Mouse (Mus musculus) heart, embryonic 14.5 days (tissue): ENCODE results near the gene Hist4h4. TPM values are rescaled to one million over a fixed set of nuclear protein-coding genes. Genes with fewer than 3 reads are reported as not detected.

ENCODE experiments used
- ATAC-seq: fragments of 200-750 bp; cut with Nextera tagmentation; 2 replicates; pipeline ENCODE4 v1.8.0; 2017; ENCODE audit warnings: low read depth, moderate TSS enrichment; ENCODE audit not compliant: insufficient number of reproducible peaks, insufficient read depth, low FRiP score
- H3K27ac ChIP-seq, 2 experiments: fragments of 200-500 bp in 1 of 2; fragments of 300-500 bp in 1 of 2; sonication (generic) in 1 of 2; replicated peaks in 1 of 2; 2 replicates each; pipeline ENCODE4 v1.5.1; 2012 to 2014; ENCODE audit warnings: low read depth in 2 of 2, low read length in 2 of 2, control low read depth in 1 of 2, mild to moderate bottlenecking in 1 of 2, mixed read lengths in 1 of 2; ENCODE audit not compliant: control insufficient read depth in 1 of 2, insufficient read depth in 1 of 2
- H3K27me3 ChIP-seq: fragments of 300-500 bp; sonication (generic); 2 replicates; pipeline ENCODE4 v1.6.1; 2014; ENCODE audit warnings: mild to moderate bottlenecking, low read length, control low read depth; ENCODE audit not compliant: control insufficient read depth, insufficient read depth
- H3K36me3 ChIP-seq: fragments of 300-500 bp; sonication (generic); 2 replicates; pipeline ENCODE4 v1.6.1; 2014; ENCODE audit warnings: mild to moderate bottlenecking, control low read depth, low read length, mixed read lengths; ENCODE audit not compliant: control insufficient read depth, insufficient read depth
- H3K4me1 ChIP-seq, 2 experiments: fragments of 200-500 bp in 1 of 2; fragments of 300-500 bp in 1 of 2; sonication (generic) in 1 of 2; 2 replicates each; pipeline ENCODE4 v1.6.1; 2012 to 2014; ENCODE audit warnings: low read length in 2 of 2, control low read depth in 1 of 2, mixed read lengths in 1 of 2; ENCODE audit not compliant: control insufficient read depth in 2 of 2, insufficient read depth in 2 of 2
- H3K4me2 ChIP-seq: fragments of 300-500 bp; sonication (generic); 2 replicates; pipeline ENCODE4 v1.6.1; 2014; ENCODE audit warnings: mild to moderate bottlenecking, low read length
- H3K4me3 ChIP-seq, 2 experiments: fragments of 200-500 bp in 1 of 2; fragments of 300-500 bp in 1 of 2; sonication (generic) in 1 of 2; 2 replicates each; pipeline ENCODE4 v1.5.1; 2012 to 2014; ENCODE audit warnings: low read length in 2 of 2, mild to moderate bottlenecking in 2 of 2, control low read depth in 1 of 2, low read depth in 1 of 2, moderate library complexity in 1 of 2; ENCODE audit not compliant: control insufficient read depth in 1 of 2, insufficient read depth in 1 of 2
- H3K9ac ChIP-seq: fragments of 300-500 bp; sonication (generic); 2 replicates; pipeline ENCODE4 v1.6.1; 2014; ENCODE audit warnings: mild to moderate bottlenecking, low read length
- H3K9me3 ChIP-seq: fragments of 300-500 bp; sonication (generic); 2 replicates; pipeline ENCODE4 v1.6.1; 2016; ENCODE audit warnings: low read length, control low read depth; ENCODE audit not compliant: control insufficient read depth
- WGBS: fragments of 180-500 bp; shearing (Covaris S2); extraction: QIAGEN DNeasy Blood & Tissue Kit; methylation state at CpG from one replicate; pipeline ENCODE4 v1.1.7; 2014; 5-methylcytosine and 5-hydroxymethylcytosine counted together
- polyA plus RNA-seq: library from polyadenylated mRNA; unstranded; fragments of >200 nt; fragmentation: Nextera tagmentation; extraction: Ambion mirVana; gene quantifications from 2 replicates; pipeline ENCODE4 v1.2.1, GENCODE M21; 2014

Hist4h4 gene
- polyA plus RNA-seq, 1 experiment from 2014 or later = 0.20 TPM

GRCm38 (mm10) chr6:136807395-136808013, 3.3 kb upstream of the Hist4h4 start:
- H3K9ac ChIP-seq = peak overlapping the region; percentile 67
- H3K27me3 ChIP-seq = no peaks in the 10 kb centered on the region
- peaks cover 7 to 21% of the 10 kb centered on the region in 2 experiments for H3K4me1 ChIP-seq
- peak overlapping the region; percentile 37 to 77 for H3K4me3 ChIP-seq
- peak overlapping the region; percentile 91 for H3K4me2 ChIP-seq
- 24% methylated on average over 18 of the region's 18 CpGs for WGBS
- ATAC-seq = no peak
- H3K27ac ChIP-seq = peak overlapping the region; percentile 52 to 71; a peak in 3 of 4 replicates
- H3K36me3 ChIP-seq = peaks cover 8% of the 10 kb centered on the region
- no peaks in the 10 kb centered on the region for H3K9me3 ChIP-seq

DNA sequence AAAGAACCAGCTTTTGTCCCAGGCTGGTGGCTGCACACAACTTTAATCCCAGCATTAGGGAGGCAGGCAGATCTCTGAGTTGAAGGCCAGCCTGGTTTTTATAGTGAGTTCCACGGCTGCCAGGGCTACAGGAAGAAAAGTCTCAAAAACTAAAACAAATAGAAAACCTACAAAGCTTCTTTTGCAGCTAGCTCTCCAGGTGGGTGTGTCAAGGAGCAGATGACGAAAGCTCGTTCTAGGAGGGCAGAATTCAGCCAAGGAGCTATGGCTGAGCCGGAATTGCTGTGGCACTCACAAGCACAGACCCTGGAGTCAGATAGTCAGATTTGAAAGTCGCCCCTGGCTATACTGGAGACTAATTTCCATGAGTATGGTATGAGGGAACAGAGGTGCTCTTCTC, 2.6 kb upstream of the Hist4h4 start:
- no peaks in the 10 kb centered on the region for H3K27me3 ChIP-seq
- H3K9ac ChIP-seq = no peak overlapping the region
- peaks cover 1% of the 10 kb centered on the region; the same call in 1 of the 2 replicates for H3K36me3 ChIP-seq
- H3K4me1 ChIP-seq = peaks cover 7 to 21% of the 10 kb centered on the region in 2 experiments
- H3K9me3 ChIP-seq = no peaks in the 10 kb centered on the region
- peak overlapping the region; percentile 91; the same call in 1 of the 2 replicates for H3K4me2 ChIP-seq
- no peak overlapping the region for H3K4me3 ChIP-seq
- WGBS = 79% methylated on average over 5 of the region's 5 CpGs
- no peak overlapping the region for H3K27ac ChIP-seq
- ATAC-seq = no peak

DNA sequence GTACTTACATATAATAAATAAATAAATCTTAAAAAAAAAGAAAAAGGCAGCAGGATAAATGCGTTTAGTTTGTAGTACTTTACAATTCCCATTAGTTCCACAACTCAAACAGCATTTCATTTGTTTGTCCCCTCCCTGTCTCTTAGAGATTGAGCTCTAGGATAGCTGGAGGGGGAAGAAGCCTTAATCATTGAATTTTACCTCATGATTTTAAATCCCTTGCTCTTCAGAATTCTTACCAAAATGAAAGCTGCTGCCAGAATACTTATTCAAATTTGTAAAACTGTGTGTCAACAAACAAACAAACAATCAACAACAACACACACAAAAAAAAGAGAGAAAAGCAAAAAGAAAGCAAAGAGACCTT, 1.2 kb upstream of the Hist4h4 start:
- no peak overlapping the region for H3K4me3 ChIP-seq
- no peak for ATAC-seq
- no peak overlapping the region; the same call in 1 of the 2 replicates for H3K4me2 ChIP-seq
- no peaks in the 10 kb centered on the region for H3K27me3 ChIP-seq
- no peak overlapping the region for H3K9ac ChIP-seq
- H3K27ac ChIP-seq = peak overlapping the region in 1 of 2 experiments; percentile 100; a peak in 1 of 4 replicates
- 82% methylated on average over 1 of the region's 1 CpGs for WGBS
- no peaks in the 10 kb centered on the region for H3K36me3 ChIP-seq
- peaks cover 7 to 21% of the 10 kb centered on the region in 2 experiments for H3K4me1 ChIP-seq
- no peaks in the 10 kb centered on the region for H3K9me3 ChIP-seq

- no peaks in the 10 kb centered on the region for H3K9me3 ChIP-seq
- no peak for ATAC-seq
- H3K36me3 ChIP-seq = no peaks in the 10 kb centered on the region
- peak overlapping the region; percentile 97 for H3K4me2 ChIP-seq
- peak overlapping the region; percentile 99 for H3K9ac ChIP-seq
- no peaks in the 10 kb centered on the region for H3K27me3 ChIP-seq
- peak overlapping the region in 1 of 2 experiments; percentile 82; a peak in 2 of 4 replicates for H3K4me3 ChIP-seq
- peak overlapping the region; percentile 38 to 100 for H3K27ac ChIP-seq
- 30% methylated on average over 9 of the region's 9 CpGs for WGBS
- H3K4me1 ChIP-seq = peaks cover 7 to 21% of the 10 kb centered on the region in 2 experiments
Observed at GRCm38 (mm10) chr6:136804705-136805408, 642 bp upstream of the Hist4h4 start.

GRCm38 (mm10) chr6:136803093-136803738, 999 bp downstream of the Hist4h4 start:
- H3K4me2 ChIP-seq = peak overlapping the region; percentile 97
- peaks cover 0 to 12% of the 10 kb centered on the region in 2 experiments; a peak in 2 of 4 replicates for H3K4me1 ChIP-seq
- 9% methylated on average over 12 of the region's 12 CpGs for WGBS
- H3K27me3 ChIP-seq = no peaks in the 10 kb centered on the region
- no peak for ATAC-seq
- no peaks in the 10 kb centered on the region for H3K9me3 ChIP-seq
- H3K9ac ChIP-seq = peak overlapping the region; percentile 99
- no peaks in the 10 kb centered on the region for H3K36me3 ChIP-seq
- peak overlapping the region; percentile 52 to 82 for H3K4me3 ChIP-seq
- peak overlapping the region; percentile 94 to 100 for H3K27ac ChIP-seq

- Histone ChIP-seq H3K4me3 (no peak overlapping the region), H3K27me3 (no peaks in the 10 kb centered on the region), H3K4me2 (no peak overlapping the region), H3K9ac (no peak overlapping the region), H3K36me3 (no peaks in the 10 kb centered on the region), H3K4me1 (peaks cover 0 to 12% of the 10 kb centered on the region in 2 experiments; a peak in 2 of 4 replicates), H3K27ac (no peak overlapping the region), H3K9me3 (no peaks in the 10 kb centered on the region)
- WGBS = 77% methylated on average over 6 of the region's 6 CpGs
- no peak for ATAC-seq
Observed at GRCm38 (mm10) chr6:136801274-136801673, 2.9 kb downstream of the Hist4h4 start.

DNA sequence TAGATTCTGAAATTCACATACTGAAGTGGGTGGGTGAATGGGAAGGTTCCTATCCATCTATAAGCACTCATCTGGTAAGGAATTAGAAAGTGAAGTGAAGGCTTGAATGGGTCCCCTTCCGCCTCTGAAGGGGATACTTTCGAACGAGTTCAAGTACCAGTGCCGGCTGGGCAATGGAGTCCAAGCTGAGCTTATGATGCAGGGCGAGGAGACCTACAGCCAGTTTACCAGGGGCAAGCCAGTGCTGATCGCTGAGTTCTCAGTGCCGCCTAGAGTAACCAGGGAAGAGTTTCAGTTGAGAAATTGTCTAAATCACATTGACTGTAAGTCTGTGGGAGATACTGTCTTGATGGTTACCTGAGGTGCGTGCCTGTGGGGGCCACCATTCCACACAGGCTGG, 3.5 kb downstream of the Hist4h4 start:
- Histone ChIP-seq H3K9ac (no peak overlapping the region), H3K4me3 (no peak overlapping the region), H3K4me2 (no peak overlapping the region), H3K27me3 (no peaks in the 10 kb centered on the region), H3K27ac (no peak overlapping the region), H3K36me3 (no peaks in the 10 kb centered on the region), H3K9me3 (no peaks in the 10 kb centered on the region), H3K4me1 (peaks cover 0 to 12% of the 10 kb centered on the region in 2 experiments; a peak in 2 of 4 replicates)
- WGBS = 89% methylated on average over 8 of the region's 8 CpGs
- no peak for ATAC-seq
